Mouse (Mus musculus) right cerebral cortex, postnatal 36 days (tissue): Measurements from ENCODE around the gene Mblac1.

Source experiments
- DNase-seq, 2 experiments: peaks; one replicate each; pipeline ENCODE4 v3.0.0; 2022; ENCODE audit warnings: low spot score in 2 of 2, mixed read lengths in 1 of 2

Gene Mblac1

GRCm38 (mm10) chr5:138193771-138194727 lies at the start of gene Mblac1:
Gene Mblac1, plus strand, starts transcription at chr5:138194314.
- peak; percentile 63 to 67 for DNase-seq

GRCm38 (mm10) chr5:138154390-138154789 lies 39.7 kb upstream of the Mblac1 start:
- DNase-seq: no peak

DNA sequence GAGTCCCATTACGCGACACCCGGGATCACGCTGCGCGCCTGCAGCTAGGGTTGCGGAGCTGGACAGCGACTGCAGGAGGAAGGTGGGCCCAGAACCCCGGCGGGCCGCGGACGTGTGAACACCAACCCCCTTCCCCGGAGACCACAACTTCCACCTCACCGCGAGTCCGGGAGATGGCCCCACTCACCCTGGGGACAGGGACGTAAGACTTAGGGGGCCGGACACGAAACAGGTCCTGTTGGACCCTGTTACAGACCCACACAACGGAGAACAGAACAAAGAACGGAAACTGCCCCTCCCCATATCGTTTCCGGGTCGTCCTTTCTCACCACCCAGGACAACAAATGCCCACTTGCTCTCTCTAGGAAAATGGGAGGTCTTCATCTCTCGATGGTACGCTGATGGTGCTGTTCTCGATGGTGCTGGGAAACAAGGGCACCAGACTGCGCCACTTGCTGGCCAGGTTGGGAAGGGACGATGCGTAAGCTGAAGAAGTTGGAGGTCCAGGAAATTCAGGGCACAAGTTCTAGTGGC lies 38.6 kb upstream of the Mblac1 start, which contains the start of gene Zfp113:
Gene Zfp113, minus strand, starts transcription at position 302 of the 534 bp plus-strand sequence.
- peak; percentile 89 to 92 for DNase-seq

DNA sequence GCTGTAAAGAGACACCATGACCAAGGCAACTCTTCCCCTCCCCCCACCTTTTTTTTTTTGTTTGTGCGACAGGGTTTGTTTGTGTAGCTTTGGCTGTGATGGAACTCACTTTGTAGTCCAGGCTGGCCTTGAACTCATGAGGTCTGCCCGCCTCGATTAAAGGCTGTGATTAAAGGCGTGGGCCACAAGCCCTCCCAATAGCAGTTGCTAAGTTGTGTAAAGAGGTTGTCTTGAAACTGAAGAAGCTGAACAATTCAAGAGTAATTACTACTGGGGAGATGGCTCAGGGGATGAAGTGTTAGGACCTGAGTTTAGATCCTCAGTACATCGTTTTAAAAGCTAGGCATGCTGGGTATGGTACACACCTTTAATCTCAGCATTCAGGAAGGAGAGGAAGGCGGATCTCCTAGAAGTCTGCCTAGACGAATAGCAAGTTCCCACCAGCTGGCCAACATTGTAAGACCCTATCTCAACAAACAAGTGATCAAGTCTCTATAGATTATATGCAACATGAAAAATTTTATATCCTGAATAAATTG lies 33.8 kb upstream of the Mblac1 start:
- no peak for DNase-seq

GRCm38 (mm10) chr5:138160842-138161665 lies 33.1 kb upstream of the Mblac1 start, which contains the start of gene Cops6:
Gene Cops6, plus strand, starts transcription at chr5:138161071.
- peak; percentile 91 to 92 for DNase-seq

GRCm38 (mm10) chr5:138163046-138163445 lies 31.1 kb upstream of the Mblac1 start:
- no peak for DNase-seq

GRCm38 (mm10) chr5:138163610-138164009 lies 30.5 kb upstream of the Mblac1 start:
- no peak for DNase-seq

DNA sequence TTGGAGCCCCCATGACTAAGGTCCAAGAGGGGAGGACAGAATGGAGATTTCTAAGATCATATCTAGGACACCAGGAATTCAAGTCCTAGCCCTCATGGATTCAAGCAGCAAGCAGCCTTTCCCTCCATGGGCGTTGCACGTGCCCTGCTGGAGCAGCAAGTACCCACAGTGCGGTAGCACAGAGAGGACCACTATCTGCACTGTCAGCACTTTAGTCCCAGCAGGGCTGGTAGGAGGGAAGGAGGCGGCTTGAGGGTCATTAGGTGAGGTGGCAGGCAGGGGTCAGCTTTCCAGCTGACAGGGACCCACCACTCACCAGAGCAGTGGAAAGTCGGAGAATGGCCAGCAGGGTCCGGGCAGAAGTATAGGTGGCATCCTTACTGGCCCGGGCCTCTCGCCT lies 28.5 kb upstream of the Mblac1 start:
- DNase-seq: no peak

DNA sequence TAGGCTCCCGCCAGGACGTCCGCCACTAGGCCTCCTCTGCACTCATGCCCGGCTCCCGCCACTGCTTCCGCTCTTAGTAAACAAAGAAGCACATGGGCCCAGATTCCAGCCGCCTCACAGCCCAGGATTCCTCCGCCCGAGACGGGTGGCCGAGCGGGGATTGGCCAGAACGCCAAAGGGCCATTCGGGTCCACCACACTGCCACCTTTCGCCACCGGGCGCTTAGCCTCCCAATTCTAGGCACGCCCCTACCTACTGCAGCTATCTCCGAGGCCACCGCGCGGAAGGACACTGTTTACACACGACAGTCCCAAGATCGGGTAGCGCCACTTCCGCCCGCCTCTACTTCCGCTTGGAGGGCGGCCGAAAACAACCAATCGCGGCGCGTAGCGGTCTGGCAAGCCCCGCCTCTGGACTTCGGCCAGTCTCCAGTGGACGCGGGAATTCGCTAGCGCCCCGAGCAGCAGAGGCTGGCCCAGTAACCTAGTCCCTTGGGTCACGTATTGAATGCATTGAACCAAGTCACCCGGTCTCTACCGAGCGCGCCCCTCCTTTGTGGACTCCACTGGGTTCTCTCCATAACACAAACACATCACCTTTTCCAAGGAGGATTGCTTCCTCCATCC lies 23.1 kb upstream of the Mblac1 start:
- peak; percentile 91 to 92 for DNase-seq

- DNase-seq: peak; percentile 94 to 97
These were observed 22.2 kb upstream of the Mblac1 start, which contains the start of the genes Ap4m1 and Mcm7 for GRCm38 (mm10) chr5:138171695-138172491. Gene Ap4m1, plus strand, starts transcription at chr5:138172002. Gene Mcm7, minus strand, starts transcription at chr5:138172422.

- no peak for DNase-seq
These were observed 20.9 kb upstream of the Mblac1 start for GRCm38 (mm10) chr5:138173217-138173616.

DNA sequence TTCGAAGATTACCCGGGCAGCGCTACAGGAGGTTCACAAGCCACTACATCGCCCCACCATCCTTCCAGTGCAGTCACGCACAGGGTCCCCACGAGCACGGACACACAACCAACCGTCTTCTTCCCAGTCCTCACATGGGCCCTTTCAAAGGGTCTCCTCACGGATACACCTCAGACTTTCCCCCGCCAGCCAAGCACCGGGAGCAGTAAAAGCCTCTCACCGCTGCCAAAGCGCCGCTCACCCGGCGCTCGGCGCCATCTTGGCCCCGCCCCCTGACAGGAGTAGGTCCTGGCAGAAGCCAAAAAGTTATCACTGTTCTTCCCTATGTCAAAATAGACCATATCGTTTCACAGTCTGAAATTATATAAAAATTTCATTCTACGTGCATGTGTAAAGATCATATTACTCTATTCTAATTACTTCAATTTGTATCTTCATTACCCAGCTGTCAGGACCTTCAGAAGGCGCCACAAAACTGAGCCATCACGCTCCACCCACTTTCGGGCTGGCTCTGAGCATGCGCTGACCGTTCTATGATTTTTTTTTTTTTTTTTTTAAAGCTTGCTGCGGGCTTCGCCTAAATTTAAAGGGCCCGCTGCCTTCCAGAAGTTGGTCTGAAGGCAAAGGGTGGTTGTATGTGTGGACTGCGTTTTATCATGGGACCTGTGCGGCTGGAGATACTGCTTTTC lies 7.0 kb upstream of the Mblac1 start, which contains the start of the genes Taf6 and Cnpy4:
Gene Taf6, minus strand, starts transcription at position 502 of the 689 bp plus-strand sequence.
Gene Cnpy4, plus strand, starts transcription at position 536 of the 689 bp plus-strand sequence.
- peak; percentile 71 for DNase-seq

GRCm38 (mm10) chr5:138187661-138188306 lies 6.3 kb upstream of the Mblac1 start:
- peak; percentile 71 to 82 for DNase-seq

DNA sequence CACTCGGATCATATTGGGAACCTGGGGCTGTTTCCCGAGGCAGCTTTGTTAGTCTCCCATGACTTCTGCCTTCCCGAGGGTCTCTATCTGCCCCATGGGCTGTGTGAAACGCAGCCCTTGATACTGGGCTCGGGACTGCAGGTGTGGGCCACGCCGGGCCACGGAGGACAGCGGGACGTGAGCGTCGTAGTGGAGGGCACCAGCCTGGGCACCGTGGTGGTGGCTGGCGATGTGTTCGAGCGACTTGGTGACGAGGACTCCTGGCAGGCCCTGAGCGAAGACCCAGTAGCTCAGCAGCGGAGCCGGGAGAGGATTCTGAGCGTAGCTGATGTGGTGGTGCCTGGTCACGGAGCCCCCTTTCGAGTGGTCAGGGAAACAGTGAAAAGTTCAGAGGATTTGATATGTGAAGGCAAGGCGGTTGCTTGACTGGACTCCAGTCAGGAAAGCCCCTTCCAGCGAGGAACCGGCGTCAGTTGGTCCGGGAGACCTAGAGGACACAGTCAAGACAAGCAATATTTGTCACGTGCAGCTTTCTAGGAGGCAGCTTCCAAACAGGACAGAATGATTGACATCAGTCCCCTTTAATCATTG lies 736 bp downstream of the Mblac1 start:
- DNase-seq: no peak

- no peak for DNase-seq
These were observed 1.3 kb downstream of the Mblac1 start for GRCm38 (mm10) chr5:138195463-138195862.

- no peak for DNase-seq
These were observed 5.5 kb downstream of the Mblac1 start for GRCm38 (mm10) chr5:138199576-138199975.

DNA sequence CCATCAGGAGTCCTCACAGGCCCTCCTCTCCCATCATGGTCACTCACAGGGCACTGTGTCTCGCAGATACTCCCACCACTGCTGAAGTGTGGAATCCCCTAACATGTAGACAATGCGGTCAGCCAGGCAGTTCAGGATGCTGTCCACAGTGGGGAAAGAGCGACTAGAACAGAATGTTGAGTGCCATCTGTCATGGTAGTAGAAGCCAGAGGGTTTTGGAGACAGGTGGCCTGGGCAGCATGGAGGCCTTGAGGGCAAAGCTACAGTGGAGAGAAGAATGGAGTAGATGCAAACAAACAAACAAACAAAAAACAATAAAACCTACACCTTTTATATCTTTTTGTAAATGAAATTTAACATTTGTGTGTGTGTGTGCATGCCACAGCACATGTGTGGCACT lies 8.0 kb downstream of the Mblac1 start:
- DNase-seq: no peak

GRCm38 (mm10) chr5:138207253-138207652 lies 13.1 kb downstream of the Mblac1 start:
- DNase-seq: no peak
